Mouse (Mus musculus): Measurements from ENCODE around the gene Fxr1. TPM values are rescaled to one million over a fixed set of nuclear protein-coding genes. Genes with fewer than 3 reads are reported as not detected.

Fxr1 gene
- polyA plus RNA-seq, 1 experiment, result 49.1 TPM

- H3K27ac ChIP-seq (ENCODE audit: insufficient read depth, low read length), result no peak overlapping the region; the same call in 1 of the 2 replicates
- H3K4me1 ChIP-seq (ENCODE audit: control insufficient read depth, insufficient read depth, low read length), result no peaks in the 10 kb centered on the region
- TF ChIP-seq CTCF (IDR thresholded peaks at IDR 0.05; ENCODE audit: extremely low read depth, insufficient read depth, low read length), result no peak
- TF ChIP-seq POLR2A (IDR thresholded peaks at IDR 0.05; ENCODE audit: extremely low read depth, insufficient read depth, low read length), result no peak
- no peak overlapping the region for H3K4me3 ChIP-seq (ENCODE audit: insufficient read depth, low read length)
Measured at GRCm38 (mm10) chr3:34102891-34103290, 83.1 kb downstream of the Fxr1 start.

- TF ChIP-seq CTCF (IDR thresholded peaks at IDR 0.05; ENCODE audit: extremely low read depth, insufficient read depth, low read length) (no peak), POLR2A (IDR thresholded peaks at IDR 0.05; ENCODE audit: extremely low read depth, insufficient read depth, low read length) (no peak)
- Histone ChIP-seq H3K4me3 (ENCODE audit: insufficient read depth, low read length) (no peak overlapping the region), H3K4me1 (ENCODE audit: control insufficient read depth, insufficient read depth, low read length) (no peaks in the 10 kb centered on the region), H3K27ac (ENCODE audit: insufficient read depth, low read length) (no peak overlapping the region)
Measured at GRCm38 (mm10) chr3:34103902-34104672, 84.3 kb downstream of the Fxr1 start.

GRCm38 (mm10) chr3:34106421-34106820 is 86.7 kb downstream of the Fxr1 start:
- H3K4me3 ChIP-seq (ENCODE audit: insufficient read depth, low read length), result 0 out of 2 replicates have a peak overlapping the region, but pooled peaks have one; percentile 20
- H3K4me1 ChIP-seq (ENCODE audit: control insufficient read depth, insufficient read depth, low read length), result no peaks in the 10 kb centered on the region
- no peak overlapping the region for H3K27ac ChIP-seq (ENCODE audit: insufficient read depth, low read length)
- TF ChIP-seq CTCF (IDR thresholded peaks at IDR 0.05; ENCODE audit: extremely low read depth, insufficient read depth, low read length) (no peak), POLR2A (IDR thresholded peaks at IDR 0.05; ENCODE audit: extremely low read depth, insufficient read depth, low read length) (no peak)

- Histone ChIP-seq H3K4me3 (ENCODE audit: insufficient read depth, low read length) (no peak overlapping the region), H3K4me1 (ENCODE audit: control insufficient read depth, insufficient read depth, low read length) (no peaks in the 10 kb centered on the region), H3K27ac (ENCODE audit: insufficient read depth, low read length) (no peak overlapping the region)
- TF ChIP-seq CTCF (IDR thresholded peaks at IDR 0.05; ENCODE audit: extremely low read depth, insufficient read depth, low read length) (no peak), POLR2A (IDR thresholded peaks at IDR 0.05; ENCODE audit: extremely low read depth, insufficient read depth, low read length) (no peak)
Measured at GRCm38 (mm10) chr3:34107631-34108030, 87.9 kb downstream of the Fxr1 start.

- no peaks in the 10 kb centered on the region for H3K4me1 ChIP-seq (ENCODE audit: control insufficient read depth, insufficient read depth, low read length)
- no peak for TF ChIP-seq POLR2A (IDR thresholded peaks at IDR 0.05; ENCODE audit: extremely low read depth, insufficient read depth, low read length)
- TF ChIP-seq CTCF (IDR thresholded peaks at IDR 0.05; ENCODE audit: extremely low read depth, insufficient read depth, low read length), result no peak
- H3K27ac ChIP-seq (ENCODE audit: insufficient read depth, low read length), result no peak overlapping the region
- no peak overlapping the region for H3K4me3 ChIP-seq (ENCODE audit: insufficient read depth, low read length)
Measured at GRCm38 (mm10) chr3:34111941-34112685, 92.4 kb downstream of the Fxr1 start.

GRCm38 (mm10) chr3:34115806-34116205 is 96.1 kb downstream of the Fxr1 start:
- TF ChIP-seq POLR2A (IDR thresholded peaks at IDR 0.05; ENCODE audit: extremely low read depth, insufficient read depth, low read length) (no peak), CTCF (IDR thresholded peaks at IDR 0.05; ENCODE audit: extremely low read depth, insufficient read depth, low read length) (no peak)
- no peak overlapping the region for H3K4me3 ChIP-seq (ENCODE audit: insufficient read depth, low read length)
- H3K27ac ChIP-seq (ENCODE audit: insufficient read depth, low read length), result no peak overlapping the region
- no peaks in the 10 kb centered on the region for H3K4me1 ChIP-seq (ENCODE audit: control insufficient read depth, insufficient read depth, low read length)

- Histone ChIP-seq H3K4me1 (ENCODE audit: control insufficient read depth, insufficient read depth, low read length) (no peaks in the 10 kb centered on the region), H3K27ac (ENCODE audit: insufficient read depth, low read length) (no peak overlapping the region; the same call in 1 of the 2 replicates), H3K4me3 (ENCODE audit: insufficient read depth, low read length) (no peak overlapping the region)
- TF ChIP-seq POLR2A (IDR thresholded peaks at IDR 0.05; ENCODE audit: extremely low read depth, insufficient read depth, low read length), result no peak
- no peak for TF ChIP-seq CTCF (IDR thresholded peaks at IDR 0.05; ENCODE audit: extremely low read depth, insufficient read depth, low read length)
Measured at GRCm38 (mm10) chr3:34119869-34120268, 100.1 kb downstream of the Fxr1 start.

Other genes starting within 250 kb of the Fxr1 start
- gene Ttc14, start 220.1 kb upstream of the Fxr1 start, polyA plus RNA-seq (2012; rRNA removed), result 72.0 and 82.5 TPM in 2 replicates
- 57.5 and 63.0 TPM in 2 replicates for gene Ccdc39, start 175.6 kb upstream of the Fxr1 start, polyA plus RNA-seq (2012; rRNA removed)
- 64.9 and 71.5 TPM in 2 replicates for gene Dnajc19, start 61.4 kb downstream of the Fxr1 start, polyA plus RNA-seq (2012; rRNA removed)